Mouse (Mus musculus): ENCODE data around the gene Fstl4. TPM values are rescaled to one million over a fixed set of nuclear protein-coding genes. Genes with fewer than 3 reads are reported as not detected.

Fstl4 gene
- polyA plus RNA-seq, 1 experiment from 2014 or later: 1.7 TPM

- no peak overlapping the region for H3K27ac ChIP-seq (ENCODE audit: low read length)
- WGBS: 67% methylated on average over 7 of the region's 7 CpGs
- no peak overlapping the region for H3K4me2 ChIP-seq (replicated peaks; ENCODE audit: low read depth, low read length)
- no peaks in the 10 kb centered on the region for H3K27me3 ChIP-seq (ENCODE audit: control insufficient read depth, insufficient read depth, low read length)
- no peak for ATAC-seq (ENCODE audit: insufficient number of reproducible peaks, insufficient read depth, low FRiP score, low read depth)
- peaks cover 18% of the 10 kb centered on the region for H3K4me1 ChIP-seq (ENCODE audit: control insufficient read depth, insufficient read depth, low read length)
- no peak overlapping the region for H3K9ac ChIP-seq (replicated peaks; ENCODE audit: low read depth, low read length)
- no peaks in the 10 kb centered on the region for H3K9me3 ChIP-seq (ENCODE audit: control insufficient read depth, low read depth, low read length)
- no peaks in the 10 kb centered on the region for H3K36me3 ChIP-seq (ENCODE audit: control insufficient read depth, insufficient read depth, low read length)
- no peak overlapping the region for H3K4me3 ChIP-seq (ENCODE audit: low read depth, low read length)
Observed at GRCm38 (mm10) chr11:52890156-52890555, 125.7 kb downstream of the Fstl4 start.

- H3K36me3 ChIP-seq (ENCODE audit: control insufficient read depth, insufficient read depth, low read length): no peaks in the 10 kb centered on the region
- WGBS: 79% methylated on average over 5 of the region's 5 CpGs
- ATAC-seq (ENCODE audit: insufficient number of reproducible peaks, insufficient read depth, low FRiP score, low read depth): no peak
- no peaks in the 10 kb centered on the region for H3K4me1 ChIP-seq (ENCODE audit: control insufficient read depth, insufficient read depth, low read length)
- no peak overlapping the region for H3K27ac ChIP-seq (ENCODE audit: low read length)
- H3K4me3 ChIP-seq (ENCODE audit: low read depth, low read length): no peak overlapping the region
- no peaks in the 10 kb centered on the region for H3K27me3 ChIP-seq (ENCODE audit: control insufficient read depth, insufficient read depth, low read length)
- no peaks in the 10 kb centered on the region for H3K9me3 ChIP-seq (ENCODE audit: control insufficient read depth, low read depth, low read length)
- no peak overlapping the region for H3K9ac ChIP-seq (replicated peaks; ENCODE audit: low read depth, low read length)
- no peak overlapping the region for H3K4me2 ChIP-seq (replicated peaks; ENCODE audit: low read depth, low read length)
Observed at GRCm38 (mm10) chr11:52904101-52904500, 139.7 kb downstream of the Fstl4 start.

GRCm38 (mm10) chr11:52910788-52911187, 146.4 kb downstream of the Fstl4 start:
- Histone ChIP-seq H3K27ac (ENCODE audit: low read length) (peak overlapping the region; percentile 17; the same call in 1 of the 2 replicates), H3K4me2 (replicated peaks; ENCODE audit: low read depth, low read length) (no peak overlapping the region), H3K4me3 (ENCODE audit: low read depth, low read length) (no peak overlapping the region), H3K9ac (replicated peaks; ENCODE audit: low read depth, low read length) (no peak overlapping the region), H3K27me3 (ENCODE audit: control insufficient read depth, insufficient read depth, low read length) (no peaks in the 10 kb centered on the region), H3K36me3 (ENCODE audit: control insufficient read depth, insufficient read depth, low read length) (no peaks in the 10 kb centered on the region), H3K9me3 (ENCODE audit: control insufficient read depth, low read depth, low read length) (no peaks in the 10 kb centered on the region), H3K4me1 (ENCODE audit: control insufficient read depth, insufficient read depth, low read length) (no peaks in the 10 kb centered on the region)
- 52% methylated on average over 7 of the region's 7 CpGs for WGBS
- peak; percentile 63 for ATAC-seq (ENCODE audit: insufficient number of reproducible peaks, insufficient read depth, low FRiP score, low read depth)

GRCm38 (mm10) chr11:52914431-52914830, 150.0 kb downstream of the Fstl4 start:
- no peak overlapping the region for H3K4me3 ChIP-seq (ENCODE audit: low read depth, low read length)
- no peak overlapping the region for H3K27ac ChIP-seq (ENCODE audit: low read length)
- 69% methylated on average over 6 of the region's 6 CpGs for WGBS
- H3K4me2 ChIP-seq (replicated peaks; ENCODE audit: low read depth, low read length): no peak overlapping the region
- H3K9ac ChIP-seq (replicated peaks; ENCODE audit: low read depth, low read length): no peak overlapping the region
- H3K36me3 ChIP-seq (ENCODE audit: control insufficient read depth, insufficient read depth, low read length): no peaks in the 10 kb centered on the region
- no peaks in the 10 kb centered on the region for H3K27me3 ChIP-seq (ENCODE audit: control insufficient read depth, insufficient read depth, low read length)
- ATAC-seq (ENCODE audit: insufficient number of reproducible peaks, insufficient read depth, low FRiP score, low read depth): no peak
- peaks cover 3% of the 10 kb centered on the region; the same call in 1 of the 2 replicates for H3K4me1 ChIP-seq (ENCODE audit: control insufficient read depth, insufficient read depth, low read length)
- no peaks in the 10 kb centered on the region for H3K9me3 ChIP-seq (ENCODE audit: control insufficient read depth, low read depth, low read length)

GRCm38 (mm10) chr11:52915648-52916047, 151.2 kb downstream of the Fstl4 start:
- ATAC-seq (ENCODE audit: insufficient number of reproducible peaks, insufficient read depth, low FRiP score, low read depth): no peak
- no peak overlapping the region for H3K9ac ChIP-seq (replicated peaks; ENCODE audit: low read depth, low read length)
- H3K4me2 ChIP-seq (replicated peaks; ENCODE audit: low read depth, low read length): no peak overlapping the region
- no peak overlapping the region for H3K4me3 ChIP-seq (ENCODE audit: low read depth, low read length)
- WGBS: 80% methylated on average over 2 of the region's 2 CpGs
- H3K27ac ChIP-seq (ENCODE audit: low read length): no peak overlapping the region
- peaks cover 6% of the 10 kb centered on the region; the same call in 1 of the 2 replicates for H3K4me1 ChIP-seq (ENCODE audit: control insufficient read depth, insufficient read depth, low read length)
- no peaks in the 10 kb centered on the region for H3K36me3 ChIP-seq (ENCODE audit: control insufficient read depth, insufficient read depth, low read length)
- H3K27me3 ChIP-seq (ENCODE audit: control insufficient read depth, insufficient read depth, low read length): no peaks in the 10 kb centered on the region
- H3K9me3 ChIP-seq (ENCODE audit: control insufficient read depth, low read depth, low read length): no peaks in the 10 kb centered on the region

- H3K4me3 ChIP-seq (ENCODE audit: low read depth, low read length): no peak overlapping the region
- H3K4me2 ChIP-seq (replicated peaks; ENCODE audit: low read depth, low read length): no peak overlapping the region
- no peak overlapping the region for H3K27ac ChIP-seq (ENCODE audit: low read length)
- H3K9me3 ChIP-seq (ENCODE audit: control insufficient read depth, low read depth, low read length): no peaks in the 10 kb centered on the region
- no peak for ATAC-seq (ENCODE audit: insufficient number of reproducible peaks, insufficient read depth, low FRiP score, low read depth)
- WGBS: 27% methylated on average over 14 of the region's 15 CpGs
- no peak overlapping the region for H3K9ac ChIP-seq (replicated peaks; ENCODE audit: low read depth, low read length)
- no peaks in the 10 kb centered on the region for H3K27me3 ChIP-seq (ENCODE audit: control insufficient read depth, insufficient read depth, low read length)
- H3K4me1 ChIP-seq (ENCODE audit: control insufficient read depth, insufficient read depth, low read length): peaks cover 6% of the 10 kb centered on the region; the same call in 1 of the 2 replicates
- H3K36me3 ChIP-seq (ENCODE audit: control insufficient read depth, insufficient read depth, low read length): no peaks in the 10 kb centered on the region
Observed at GRCm38 (mm10) chr11:52919231-52919960, 155.0 kb downstream of the Fstl4 start.

GRCm38 (mm10) chr11:52924196-52924595, 159.8 kb downstream of the Fstl4 start:
- 59% methylated on average over 2 of the region's 2 CpGs for WGBS
- Histone ChIP-seq H3K27ac (ENCODE audit: low read length) (no peak overlapping the region), H3K9me3 (ENCODE audit: control insufficient read depth, low read depth, low read length) (no peaks in the 10 kb centered on the region), H3K27me3 (ENCODE audit: control insufficient read depth, insufficient read depth, low read length) (no peaks in the 10 kb centered on the region), H3K9ac (replicated peaks; ENCODE audit: low read depth, low read length) (no peak overlapping the region), H3K4me2 (replicated peaks; ENCODE audit: low read depth, low read length) (no peak overlapping the region), H3K4me1 (ENCODE audit: control insufficient read depth, insufficient read depth, low read length) (peaks cover 6% of the 10 kb centered on the region; the same call in 1 of the 2 replicates), H3K36me3 (ENCODE audit: control insufficient read depth, insufficient read depth, low read length) (no peaks in the 10 kb centered on the region), H3K4me3 (ENCODE audit: low read depth, low read length) (no peak overlapping the region)
- ATAC-seq (ENCODE audit: insufficient number of reproducible peaks, insufficient read depth, low FRiP score, low read depth): no peak

- H3K4me1 ChIP-seq (ENCODE audit: control insufficient read depth, insufficient read depth, low read length): no peaks in the 10 kb centered on the region
- H3K36me3 ChIP-seq (ENCODE audit: control insufficient read depth, insufficient read depth, low read length): no peaks in the 10 kb centered on the region
- no peak for ATAC-seq (ENCODE audit: insufficient number of reproducible peaks, insufficient read depth, low FRiP score, low read depth)
- H3K9me3 ChIP-seq (ENCODE audit: control insufficient read depth, low read depth, low read length): no peaks in the 10 kb centered on the region
- H3K4me2 ChIP-seq (replicated peaks; ENCODE audit: low read depth, low read length): no peak overlapping the region
- WGBS: 90% methylated on average over 4 of the region's 4 CpGs
- no peak overlapping the region for H3K9ac ChIP-seq (replicated peaks; ENCODE audit: low read depth, low read length)
- H3K27me3 ChIP-seq (ENCODE audit: control insufficient read depth, insufficient read depth, low read length): no peaks in the 10 kb centered on the region
- no peak overlapping the region for H3K4me3 ChIP-seq (ENCODE audit: low read depth, low read length)
- no peak overlapping the region for H3K27ac ChIP-seq (ENCODE audit: low read length)
Observed at GRCm38 (mm10) chr11:52928321-52928720, 163.9 kb downstream of the Fstl4 start.

All from stomach, embryonic 14.5 days (tissue).